Mouse (Mus musculus): ENCODE measurements around the gene Kdm5a. TPM values are rescaled to one million over a fixed set of nuclear protein-coding genes. Genes with fewer than 3 reads are reported as not detected.
A peak's percentile ranks its signal among the peaks of the same experiment; 100 is the strongest.

Kdm5a gene
- polyA plus RNA-seq, 2 experiments, result 3.8 to 17.6 TPM

DNA sequence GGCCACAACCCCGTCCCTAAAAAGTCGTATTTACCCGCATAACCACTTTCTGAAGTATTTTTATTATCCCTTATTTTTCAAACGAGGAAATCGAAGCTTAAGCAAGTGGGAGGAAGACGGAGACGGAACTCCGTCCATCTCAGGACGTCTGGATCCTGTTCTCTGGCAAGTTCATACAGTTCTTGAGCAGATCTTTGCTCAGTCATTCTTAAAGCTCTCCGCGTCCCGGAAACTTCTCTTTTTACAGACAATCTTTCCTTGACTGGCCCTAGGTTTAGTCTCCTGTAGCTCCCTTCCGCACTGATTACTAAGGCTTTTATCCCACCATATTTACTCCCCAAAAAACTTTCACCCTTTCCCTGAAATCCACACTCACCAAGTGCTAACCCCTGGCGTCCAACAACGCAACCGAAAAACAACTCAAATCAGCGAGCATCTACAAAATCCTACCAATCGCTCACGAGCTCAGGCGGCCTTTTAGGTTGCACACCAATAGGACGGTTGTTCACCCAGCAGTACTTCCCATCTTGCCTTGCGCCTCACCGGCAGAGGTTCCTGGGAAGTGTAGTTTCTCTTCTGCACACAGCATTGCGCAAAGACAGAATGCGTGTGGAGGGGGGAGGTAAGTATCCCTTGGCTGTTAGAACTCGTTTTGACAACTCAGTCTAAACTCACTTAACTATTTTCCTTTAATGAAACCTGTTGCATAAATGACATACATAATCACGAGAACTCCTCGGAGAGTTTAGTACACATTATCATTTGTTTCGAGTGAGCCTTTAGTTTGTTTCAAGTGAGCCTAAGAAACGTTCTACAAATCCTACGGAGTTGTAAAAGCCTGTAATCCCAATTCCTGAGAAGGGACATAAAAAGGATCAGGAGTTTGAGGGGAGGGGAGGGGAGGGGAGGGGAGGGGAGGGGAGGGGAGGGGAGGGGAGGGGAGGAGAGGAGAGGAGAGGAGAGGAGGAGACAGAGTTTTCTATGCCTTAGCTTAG, 6.7 kb upstream of the Kdm5a start:
- DNase-seq (ENCODE audit: low read depth in 3 of 3, low spot score in 3 of 3), result peak; percentile 92 to 94 (median 94)
- H3K36me3 ChIP-seq (replicated peaks; ENCODE audit: control insufficient read depth, insufficient read depth, low read depth), result peaks cover 5% of the 10 kb centered on the region
- peak; percentile 97 for ATAC-seq (ENCODE audit: insufficient read depth)
- TF ChIP-seq CTCF (IDR thresholded peaks at IDR 0.05; ENCODE audit: low read depth) (peak; percentile 57), EP300 (IDR thresholded peaks at IDR 0.05; ENCODE audit: low read depth) (peak; percentile 38; the same call in 1 of the 2 replicates)
- no peaks in the 10 kb centered on the region for H3K9me3 ChIP-seq (ENCODE audit: control insufficient read depth, low read length)
- peak overlapping the region; percentile 73 to 95 for H3K4me3 ChIP-seq (ENCODE audit: insufficient read depth in 1 of 2, low read depth in 2 of 2, low read length in 2 of 2)
- H3K9ac ChIP-seq (replicated peaks), result peak overlapping the region; percentile 95
- under 1% methylated on average over 31 of the region's 31 CpGs for whole genome bisulfite sequencing (ENCODE audit: insufficient replicate concordance)
- peak overlapping the region; percentile 97 for H3K27ac ChIP-seq
- H3K4me2 ChIP-seq (ENCODE audit: low read depth), result peak overlapping the region; percentile 98
- peaks cover 10 to 11% of the 10 kb centered on the region in 2 experiments for H3K4me1 ChIP-seq (replicated peaks; ENCODE audit: control insufficient read depth in 2 of 2, insufficient read depth in 2 of 2, low read length in 1 of 2)
- H3K27me3 ChIP-seq (ENCODE audit: control insufficient read depth, insufficient read depth, low read length), result no peaks in the 10 kb centered on the region

DNA sequence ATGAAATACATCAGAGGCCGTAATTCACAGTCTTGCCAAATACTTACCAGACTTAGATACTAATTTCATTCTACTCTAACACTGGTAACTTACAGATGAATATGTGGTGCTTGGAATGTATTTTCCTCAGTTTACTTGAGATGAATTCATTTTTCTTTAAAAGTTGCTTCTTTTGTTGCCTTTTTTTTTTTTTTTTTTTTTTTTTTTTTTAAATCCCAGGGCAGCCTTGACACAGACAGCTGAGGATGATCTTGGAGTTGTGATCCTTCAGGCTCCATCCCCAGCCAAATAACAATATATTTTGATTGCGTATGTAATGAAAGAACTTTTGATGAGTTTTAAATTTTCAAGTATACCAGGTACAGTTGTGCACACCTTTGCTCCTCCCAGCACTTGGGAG, 1.8 kb upstream of the Kdm5a start:
- 87% methylated on average over 2 of the region's 2 CpGs for WGBS (ENCODE audit: insufficient replicate concordance)

DNA sequence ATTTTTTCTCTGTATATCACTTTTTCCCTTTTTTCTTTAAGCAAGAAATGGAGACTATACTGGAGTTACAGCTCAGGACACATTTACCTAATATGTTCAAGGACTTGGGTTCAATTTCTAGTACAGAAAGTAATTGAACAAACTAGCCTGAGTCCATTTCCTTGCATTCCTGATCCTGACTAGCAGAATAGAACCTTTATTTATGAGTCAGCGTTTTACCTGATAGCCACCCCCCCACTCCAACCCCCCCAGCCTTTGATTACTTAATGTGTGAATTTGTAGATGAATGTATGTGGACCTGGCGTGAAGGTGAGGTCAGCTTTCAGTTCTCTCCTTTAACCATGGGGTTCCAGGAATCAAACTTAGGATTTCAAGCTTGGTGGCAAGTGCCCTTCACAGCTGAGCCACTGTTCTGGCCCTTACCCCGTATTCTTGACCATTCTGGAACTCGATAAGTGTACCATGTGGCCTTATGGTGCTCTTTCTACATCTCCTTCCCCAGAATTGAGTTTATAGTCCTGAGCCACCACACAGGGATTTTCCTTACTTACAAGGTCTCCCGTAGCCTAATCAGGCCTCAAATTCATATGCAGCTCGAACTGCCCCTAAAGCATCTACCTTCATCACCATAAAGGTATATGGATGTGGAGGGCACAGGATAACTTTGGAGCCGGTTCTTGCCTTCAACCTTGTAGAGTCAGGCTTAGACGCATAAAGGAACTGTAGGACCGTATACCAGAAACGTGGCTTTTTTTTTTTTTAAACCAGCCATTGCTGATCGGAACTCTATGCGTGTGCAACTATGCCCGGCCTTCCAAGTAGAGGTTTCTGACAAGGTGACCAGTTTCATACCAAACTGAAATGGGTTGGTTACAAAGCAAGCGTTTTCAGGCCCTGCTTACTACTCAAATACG, 893 bp upstream of the Kdm5a start:
- H3K4me3 ChIP-seq (ENCODE audit: insufficient read depth in 1 of 2, low read depth in 2 of 2, low read length in 2 of 2), result peak overlapping the region; percentile 94 to 97
- WGBS (ENCODE audit: insufficient replicate concordance), result 15% methylated on average over 15 of the region's 15 CpGs
- no peak for ATAC-seq (ENCODE audit: insufficient read depth)

More for the DNA sequence above, 1.8 kb upstream of the Kdm5a start:
- H3K9me3 ChIP-seq (ENCODE audit: control insufficient read depth, low read length), result no peaks in the 10 kb centered on the region
- no peaks in the 10 kb centered on the region for H3K27me3 ChIP-seq (ENCODE audit: control insufficient read depth, insufficient read depth, low read length)
- TF ChIP-seq EP300 (IDR thresholded peaks at IDR 0.05; ENCODE audit: low read depth), result no peak
- TF ChIP-seq CTCF (IDR thresholded peaks at IDR 0.05; ENCODE audit: low read depth), result no peak
- peaks cover 2% of the 10 kb centered on the region; the same call in 1 of the 2 replicates for H3K36me3 ChIP-seq (replicated peaks; ENCODE audit: control insufficient read depth, insufficient read depth, low read depth)
- H3K4me2 ChIP-seq (ENCODE audit: low read depth), result peak overlapping the region; percentile 40
- no peak overlapping the region for H3K9ac ChIP-seq (replicated peaks)
- H3K4me3 ChIP-seq (ENCODE audit: insufficient read depth in 1 of 2, low read depth in 2 of 2, low read length in 2 of 2), result no peak overlapping the region
- peaks cover 11 to 17% of the 10 kb centered on the region in 2 experiments for H3K4me1 ChIP-seq (replicated peaks; ENCODE audit: control insufficient read depth in 2 of 2, insufficient read depth in 2 of 2, low read length in 1 of 2)
- ATAC-seq (ENCODE audit: insufficient read depth) (no peak), DNase-seq (ENCODE audit: low read depth in 3 of 3, low spot score in 3 of 3) (no peak)
- no peak overlapping the region for H3K27ac ChIP-seq

DNA sequence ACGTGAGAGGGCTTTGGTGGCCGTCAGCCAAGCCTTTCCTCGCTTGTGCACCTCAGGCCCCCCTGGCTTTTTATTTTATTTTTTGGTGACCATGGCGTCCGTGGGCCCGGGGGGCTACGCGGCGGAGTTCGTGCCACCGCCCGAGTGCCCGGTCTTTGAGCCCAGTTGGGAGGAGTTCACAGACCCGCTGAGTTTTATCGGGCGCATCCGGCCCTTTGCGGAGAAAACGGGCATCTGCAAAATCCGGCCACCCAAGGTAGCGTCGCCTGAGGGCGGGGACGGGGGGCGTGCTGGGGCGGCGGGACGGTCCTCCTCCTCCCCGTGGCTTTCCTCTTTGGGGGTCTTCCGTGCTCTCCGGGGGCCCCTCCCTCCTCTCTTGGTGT, 590 bp downstream of the Kdm5a start:
- H3K4me2 ChIP-seq (ENCODE audit: low read depth), result peak overlapping the region; percentile 79
- H3K4me1 ChIP-seq (replicated peaks; ENCODE audit: control insufficient read depth in 2 of 2, insufficient read depth in 2 of 2, low read length in 1 of 2), result peaks cover 11 to 13% of the 10 kb centered on the region in 2 experiments
- TF ChIP-seq EP300 (IDR thresholded peaks at IDR 0.05; ENCODE audit: low read depth), result no peak
- TF ChIP-seq CTCF (IDR thresholded peaks at IDR 0.05; ENCODE audit: low read depth), result no peak
- H3K9me3 ChIP-seq (ENCODE audit: control insufficient read depth, low read length), result no peaks in the 10 kb centered on the region
- peak overlapping the region; percentile 77 for H3K27ac ChIP-seq
- ATAC-seq (ENCODE audit: insufficient read depth), result peak; percentile 24
- DNase-seq (ENCODE audit: low read depth in 3 of 3, low spot score in 3 of 3), result peak in 2 of 3 experiments; percentile 36 to 45
- H3K27me3 ChIP-seq (ENCODE audit: control insufficient read depth, insufficient read depth, low read length), result no peaks in the 10 kb centered on the region
- H3K4me3 ChIP-seq (ENCODE audit: insufficient read depth in 1 of 2, low read depth in 2 of 2, low read length in 2 of 2), result peak overlapping the region; percentile 94 to 97
- 0% methylated on average over 31 of the region's 31 CpGs for WGBS (ENCODE audit: insufficient replicate concordance)
- peak overlapping the region; percentile 94 for H3K9ac ChIP-seq (replicated peaks)
- peaks cover 15% of the 10 kb centered on the region for H3K36me3 ChIP-seq (replicated peaks; ENCODE audit: control insufficient read depth, insufficient read depth, low read depth)

More for the DNA sequence above, 893 bp upstream of the Kdm5a start:
- Histone ChIP-seq H3K4me2 (ENCODE audit: low read depth) (peak overlapping the region; percentile 79), H3K36me3 (replicated peaks; ENCODE audit: control insufficient read depth, insufficient read depth, low read depth) (peaks cover 9% of the 10 kb centered on the region), H3K27me3 (ENCODE audit: control insufficient read depth, insufficient read depth, low read length) (no peaks in the 10 kb centered on the region), H3K4me1 (replicated peaks; ENCODE audit: control insufficient read depth in 2 of 2, insufficient read depth in 2 of 2, low read length in 1 of 2) (peaks cover 11 to 15% of the 10 kb centered on the region in 2 experiments), H3K9me3 (ENCODE audit: control insufficient read depth, low read length) (no peaks in the 10 kb centered on the region), H3K9ac (replicated peaks) (peak overlapping the region; percentile 94), H3K27ac (peak overlapping the region; percentile 77)
- TF ChIP-seq EP300 (IDR thresholded peaks at IDR 0.05; ENCODE audit: low read depth) (no peak), CTCF (IDR thresholded peaks at IDR 0.05; ENCODE audit: low read depth) (no peak)
- DNase-seq (ENCODE audit: low read depth in 3 of 3, low spot score in 3 of 3), result no peak

Measured in liver, embryonic 14.5 days (tissue).